Mouse (Mus musculus) mature B cell (primary cell): ENCODE data around the gene Nsd2.
"Not testable (repeated sequence)": the region's sequence is repeated elsewhere in the genome, so short reads cannot be mapped to it uniquely, and the experiment has no call there.

Experiments used
- in situ Hi-C: fragments of 300-500 bp; cut with MboI; formaldehyde crosslinking; loops from 2 replicates; pipeline ENCODE4 v1.14.3; 2019

Nsd2 gene

DNA sequence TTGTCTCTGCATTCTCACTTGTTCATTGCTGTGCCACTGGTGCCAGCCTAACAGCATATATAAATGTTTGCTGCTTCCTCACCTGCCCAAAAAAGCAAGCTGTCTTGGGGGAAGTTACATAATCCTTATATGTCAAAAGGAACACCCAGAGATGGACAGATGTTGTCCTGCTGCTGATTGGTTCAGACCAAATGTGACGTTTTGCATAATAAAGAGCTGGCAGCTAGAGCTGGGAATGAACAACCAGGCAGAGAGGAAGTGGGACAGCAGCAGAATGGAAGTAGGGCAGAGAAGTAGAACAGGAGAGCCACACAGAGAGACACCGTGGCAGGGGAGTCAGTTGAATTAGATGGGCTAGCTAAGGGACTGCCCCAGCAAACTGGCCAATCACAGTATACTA lies 111.9 kb downstream of the Nsd2 start:
- in situ Hi-C loops = no loop called here

DNA sequence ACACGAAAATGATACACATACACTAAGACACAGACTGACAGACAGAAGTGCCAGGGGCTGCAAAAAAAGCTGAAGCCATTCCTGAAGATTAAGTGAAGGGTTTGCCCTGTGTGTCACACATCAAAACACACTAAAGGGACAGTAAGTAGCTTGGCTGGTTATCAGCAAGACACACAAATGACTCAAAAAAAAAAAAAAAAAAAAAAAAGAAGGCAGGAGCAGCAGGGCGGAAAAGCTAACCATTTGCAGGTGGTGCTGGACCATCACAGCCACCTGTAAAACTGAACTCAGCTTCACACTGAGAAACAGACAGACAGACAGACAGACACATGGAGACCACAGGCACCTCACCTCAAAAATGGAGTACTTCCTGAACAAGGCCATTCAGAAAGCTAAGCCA lies 113.6 kb downstream of the Nsd2 start:
- in situ Hi-C loops = no loop called here

DNA sequence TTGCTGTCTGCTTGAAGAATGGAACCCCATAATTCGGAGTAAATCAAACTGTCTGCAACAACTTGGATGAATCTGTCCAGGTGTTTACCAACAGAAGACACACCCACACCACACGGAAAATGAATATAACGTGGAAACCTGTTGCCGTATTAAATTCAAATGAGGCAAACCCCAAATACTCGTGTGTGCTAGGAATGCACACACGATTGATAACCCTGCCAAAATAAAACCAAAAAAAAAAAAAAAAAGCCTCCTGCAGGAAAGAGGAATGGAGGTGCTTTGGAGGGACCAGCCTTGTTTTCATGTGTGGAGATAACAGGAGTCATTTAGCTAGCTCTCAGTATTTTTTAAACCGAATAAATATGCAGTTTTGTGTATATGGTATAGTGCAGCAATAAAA lies 114.4 kb downstream of the Nsd2 start:
- in situ Hi-C loops = no loop called here

DNA sequence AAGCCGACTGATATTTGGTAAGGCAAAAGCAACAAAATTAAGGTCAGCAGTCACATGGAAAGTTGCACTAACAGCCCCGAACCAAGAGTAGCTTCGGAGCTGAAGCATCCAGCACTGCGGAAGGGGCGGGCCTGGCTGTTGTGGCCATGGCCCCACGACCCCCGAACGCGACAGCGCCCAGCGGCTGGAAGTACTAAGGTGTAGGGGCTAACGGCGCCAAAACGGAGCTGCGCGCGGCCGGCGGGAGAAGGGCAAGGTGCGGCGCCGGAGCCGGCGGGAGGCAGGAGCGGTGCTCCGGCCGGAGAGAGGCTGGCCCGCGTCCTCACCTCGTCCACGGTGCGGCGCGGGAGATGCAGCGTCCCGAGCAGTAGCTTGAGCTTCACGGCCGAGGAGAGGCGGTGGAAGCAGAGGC lies 115.2 kb downstream of the Nsd2 start:
- in situ Hi-C loops = no loop called here

DNA sequence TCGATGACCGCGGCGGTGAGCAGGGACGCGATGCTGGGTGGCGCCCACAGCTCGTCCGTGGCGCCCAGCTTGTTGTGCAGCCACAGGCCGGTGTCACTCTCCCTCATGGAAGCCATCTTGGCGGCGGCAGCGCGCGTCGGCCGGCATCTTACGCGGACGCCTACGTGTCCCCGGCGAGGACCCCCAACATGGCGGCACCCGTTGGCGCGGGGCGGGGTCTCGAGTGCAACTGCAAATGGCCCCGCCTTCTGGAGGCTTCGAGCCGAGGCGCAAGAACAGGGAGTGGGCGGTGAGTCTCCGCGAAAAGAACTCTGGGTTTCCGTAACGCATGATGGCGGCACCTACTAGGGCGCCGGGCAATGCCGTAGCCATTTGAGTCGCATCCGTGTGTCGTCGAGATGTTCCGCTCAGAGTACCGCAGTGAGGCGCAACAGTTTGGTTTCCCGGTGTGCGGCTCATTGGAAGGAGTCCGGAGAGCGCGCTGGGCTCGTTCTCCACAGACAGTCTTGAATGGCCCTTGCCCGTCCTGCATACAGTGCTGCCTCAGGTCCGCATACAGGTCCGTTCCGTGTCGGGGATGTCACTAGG lies 115.7 kb downstream of the Nsd2 start, which contains the start of gene Nelfa:
Nelfa (minus strand) TSS at position 294 of the 588 bp plus-strand sequence.
- in situ Hi-C loops = no loop called here

DNA sequence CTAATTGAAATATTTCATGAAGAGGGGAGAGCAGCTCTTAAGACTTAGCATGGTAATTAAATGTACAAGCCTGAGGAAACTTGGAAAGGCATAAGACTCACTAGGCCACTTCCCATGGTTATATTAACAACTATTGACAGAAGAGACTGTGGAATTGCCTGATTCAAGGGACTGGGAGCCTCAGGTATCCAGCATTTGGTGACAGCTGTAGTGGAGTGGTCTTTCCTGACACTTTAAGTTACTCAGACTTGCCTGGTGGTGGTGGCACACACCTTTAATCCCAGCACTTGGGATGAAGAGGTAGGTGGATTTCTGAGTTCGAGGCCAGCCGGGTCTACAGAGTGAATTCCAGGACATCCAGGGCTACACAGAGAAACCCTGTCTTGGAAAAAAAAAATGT lies 116.7 kb downstream of the Nsd2 start:
- in situ Hi-C loops = no loop called here

GRCm38 (mm10) chr5:33938448-33938847 lies 117.9 kb downstream of the Nsd2 start:
- in situ Hi-C loops = no loop called here

DNA sequence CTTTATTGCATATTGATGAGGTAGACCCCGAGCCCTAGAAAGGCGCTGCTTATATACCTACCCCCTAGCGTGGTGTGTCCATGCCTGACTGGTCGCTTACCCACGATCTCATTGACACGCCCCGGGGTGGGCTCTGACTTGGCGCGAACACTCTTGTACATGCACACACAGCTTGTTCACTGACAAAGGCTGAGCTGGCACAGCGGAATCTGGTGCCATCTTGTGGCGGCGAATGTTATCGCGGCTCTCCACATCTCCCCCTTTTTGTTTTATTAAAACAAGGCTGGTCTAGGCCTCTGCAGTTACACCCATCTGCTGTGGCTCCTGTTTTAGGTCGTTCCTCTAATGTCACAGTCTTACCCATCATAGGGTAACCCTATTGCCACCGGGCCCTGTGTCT lies 126.5 kb downstream of the Nsd2 start:
- in situ Hi-C loops = not testable (repeated sequence)
